ENCODE assay signal across 20 mouse cellular contexts in genomic region chr7:47163203-47163602, GRCm38 (mm10). TPM values are rescaled to one million over a fixed set of nuclear protein-coding genes. Genes with fewer than 3 reads are reported as not detected.
"Had no signal": no experiment of that assay in that cellular context is flagged by ENCODE, and none has a peak within 500 bp of the region (broad histone marks: within the 10 kb centered on the region; RNA-seq: fewer than 3 reads in every experiment).

No protein-coding gene starts in this region.

- H3K4me3 ChIP-seq: limb, embryonic 12.5 days; liver, embryonic 13.5 days; neural tube, embryonic 15.5 days had no signal

- H3K9me3 ChIP-seq: limb, embryonic 12.5 days; liver, embryonic 13.5 days; neural tube, embryonic 15.5 days had no signal

- H3K4me2 ChIP-seq: limb, embryonic 12.5 days; liver, embryonic 13.5 days; neural tube, embryonic 15.5 days had no signal

- H3K9ac ChIP-seq: limb, embryonic 12.5 days; liver, embryonic 13.5 days; liver, postnatal 0 days; neural tube, embryonic 15.5 days had no signal

- H3K27ac ChIP-seq: limb, embryonic 12.5 days; liver, embryonic 13.5 days; neural tube, embryonic 15.5 days; stomach, postnatal 0 days had no signal

- DNase-seq: kidney, adult 18-20 months; kidney, postnatal 10 days; layer of hippocampus, adult 9-11 months; liver; liver, embryonic 13.5 days; liver, postnatal 0 days; lung, postnatal 14 days; midbrain, embryonic 14.5 days; right cerebral cortex, adult 18-20 months; right cerebral cortex, postnatal 25 days; thymus, postnatal 4 days had no signal

- H3K36me3 ChIP-seq: limb, embryonic 12.5 days; liver, embryonic 13.5 days; neural tube, embryonic 15.5 days had no signal

- ATAC-seq: inflammation-experienced regulatory T-cells, adult 6 months; liver, postnatal 0 days had no signal

- H3K27me3 ChIP-seq: limb, embryonic 12.5 days; liver, embryonic 13.5 days; neural tube, embryonic 15.5 days had no signal

- H3K4me1 ChIP-seq: limb, embryonic 12.5 days; liver, embryonic 13.5 days; neural tube, embryonic 15.5 days had no signal

RNA-seq across cellular contexts. Expression of gene Ptpn5, which starts 29.7 kb away (rescaled TPM):
- total RNA-seq: megakaryocyte progenitor cell, adult 5-6 weeks; monocyte, adult 5-6 weeks had no signal
- polyA plus RNA-seq: liver, postnatal 0 days had no signal

RNA-seq across cellular contexts. Expression of gene Mrgpra6, which starts 41.5 kb away (rescaled TPM):
- total RNA-seq: left cerebral cortex, postnatal 36 days; megakaryocyte progenitor cell, adult 5-6 weeks; monocyte, adult 5-6 weeks had no signal
- polyA plus RNA-seq: inflammation-experienced regulatory T-cells, adult 6 months; kidney, embryonic 14.5 days; limb, embryonic 12.5 days; liver, embryonic 13.5 days; liver, postnatal 0 days; midbrain, embryonic 14.5 days; neural tube, embryonic 15.5 days; small intestine, adult 2 months; stomach, postnatal 0 days had no signal
